Mouse (Mus musculus): ENCODE measurements around the gene Nos2.

- no peak for TF ChIP-seq GATA1 (IDR thresholded peaks at IDR 0.05; ENCODE audit: low read length)
- TF ChIP-seq TAL1 (IDR thresholded peaks at IDR 0.05; ENCODE audit: low read length): no peak
Measured at GRCm38 (mm10) chr11:78922678-78923407, 2.3 kb downstream of the Nos2 start.
